Mouse (Mus musculus): ENCODE results near the gene Hydin. TPM values are rescaled to one million over a fixed set of nuclear protein-coding genes. Genes with fewer than 3 reads are reported as not detected.

Hydin gene
- total RNA-seq, 2 experiments from 2014 or later = 0.08 TPM

DNA sequence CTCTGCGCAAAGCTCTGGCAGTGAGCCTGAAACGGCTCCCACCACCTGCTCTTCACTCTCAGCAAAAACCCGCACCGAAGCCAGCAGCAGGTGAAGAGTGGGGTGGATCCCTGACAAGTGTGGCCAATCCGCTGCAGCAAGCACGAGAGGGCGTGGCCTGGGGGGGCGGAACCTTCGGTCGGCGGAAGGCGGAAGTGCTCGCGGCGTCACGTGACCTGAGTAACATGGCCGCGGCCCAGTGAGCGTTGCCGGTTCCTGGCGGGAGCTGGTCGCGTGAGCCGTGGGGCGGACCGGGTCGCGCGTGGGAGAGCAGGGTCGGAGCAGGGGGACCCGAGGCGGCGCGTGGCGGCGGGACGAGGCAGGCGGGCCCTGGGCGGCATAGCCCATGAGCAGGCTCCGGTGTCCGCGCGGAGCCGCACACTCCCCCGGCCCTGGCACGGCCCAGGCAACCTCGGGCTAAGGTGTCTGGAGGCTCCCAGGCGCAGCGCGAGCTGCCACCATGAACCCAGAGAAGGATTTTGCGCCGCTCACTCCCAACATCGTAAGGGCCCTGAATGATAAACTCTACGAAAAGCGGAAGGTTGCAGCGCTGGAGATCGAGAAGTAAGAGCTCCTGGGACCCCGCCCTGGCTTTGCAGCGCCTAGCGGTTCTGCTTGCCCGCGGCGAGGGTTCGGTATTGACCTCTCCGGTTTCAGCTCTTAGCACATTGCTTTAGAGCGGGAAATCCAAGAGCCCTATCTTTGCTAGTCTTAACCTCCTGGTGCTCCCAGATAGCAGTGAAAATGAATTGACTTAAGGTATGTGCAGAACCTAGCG is 351.8 kb downstream of the Hydin start, which contains the start of gene Vac14:
Gene Vac14 (plus strand): TSS at position 195 of the 817 bp plus-strand sequence.
- peak; percentile 91 for DNase-seq (ENCODE audit: low spot score)
- intact Hi-C loops (cut with DNase I) = loop anchor here (10.0 kb wide), 1 partner anchor 404 kb away; the partner anchor contains the start of gene Cmtr2

GRCm38 (mm10) chr8:110619208-110619574 is 352.4 kb downstream of the Hydin start:
- intact Hi-C loops (cut with DNase I) = loop anchor here (10.0 kb wide), 1 partner anchor 404 kb away; the partner anchor contains the start of gene Cmtr2
- DNase-seq (ENCODE audit: low spot score) = no peak

DNA sequence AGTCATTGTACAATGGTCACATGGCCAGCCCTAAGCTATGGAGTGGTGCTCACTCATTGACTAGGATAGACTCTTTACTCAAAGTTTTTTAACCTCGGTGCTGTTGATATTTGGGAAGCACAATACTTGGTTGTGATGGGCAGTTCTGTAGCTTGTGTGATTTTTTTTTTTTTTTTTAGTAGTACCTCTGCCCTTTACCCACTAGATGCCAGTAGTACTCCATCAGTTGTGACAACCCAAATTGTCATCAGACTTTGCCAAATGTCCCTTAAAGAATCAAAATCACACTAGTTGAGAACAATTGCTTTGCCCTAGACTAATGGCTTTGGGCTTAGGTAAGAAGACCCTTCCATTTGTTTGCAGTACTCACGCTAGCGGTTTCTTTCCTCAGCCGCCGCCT is 353.1 kb downstream of the Hydin start:
- no peak for DNase-seq (ENCODE audit: low spot score)
- intact Hi-C loops (cut with DNase I) = loop anchor here (10.0 kb wide), 1 partner anchor 405 kb away; the partner anchor contains the start of gene Cmtr2

- DNase-seq (ENCODE audit: low spot score) = no peak
- intact Hi-C loops (cut with DNase I) = no loop called here
Measured at GRCm38 (mm10) chr8:110626431-110626830, 359.7 kb downstream of the Hydin start.

DNA sequence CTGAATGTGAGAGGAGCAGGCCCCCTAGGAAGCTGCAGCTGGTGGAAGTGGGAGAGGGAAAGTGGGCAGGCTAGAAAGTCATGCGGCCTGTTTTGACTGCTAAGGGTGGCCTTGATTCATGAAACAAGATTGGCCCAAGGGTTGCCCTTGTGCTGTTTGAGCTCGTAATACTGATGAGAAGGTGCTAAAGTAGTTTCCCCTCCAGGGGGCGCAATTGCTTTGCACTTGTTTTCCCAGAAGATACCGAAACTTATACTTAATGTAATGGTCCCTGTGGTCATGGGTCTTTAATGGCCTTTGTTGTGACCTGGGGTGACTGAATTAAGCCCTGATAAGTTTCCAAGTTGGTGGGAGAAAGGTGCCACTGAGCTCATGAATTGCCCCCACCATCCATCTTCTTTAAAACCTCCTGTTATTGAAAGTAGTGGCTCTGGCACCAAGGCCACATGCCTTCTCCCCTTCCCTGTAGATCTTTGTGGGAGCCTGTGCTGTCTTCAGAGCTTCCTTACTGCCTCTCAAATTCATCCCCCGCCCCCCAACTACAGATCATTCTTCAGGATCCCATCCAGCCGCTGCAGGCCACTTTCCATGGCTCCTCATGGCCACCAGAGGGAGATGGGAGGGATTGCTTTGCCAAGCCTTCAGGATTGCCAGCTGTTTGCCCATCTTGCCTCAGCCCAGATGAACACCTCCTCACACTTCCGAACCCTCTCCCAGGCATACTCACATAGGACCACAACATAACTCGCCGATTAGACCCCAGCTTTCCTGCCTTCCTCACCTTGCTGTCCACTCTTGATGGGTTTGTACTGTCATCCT is 362.7 kb downstream of the Hydin start:
- DNase-seq (ENCODE audit: low spot score) = no peak
- intact Hi-C loops (cut with DNase I) = no loop called here

GRCm38 (mm10) chr8:110630079-110630478 is 363.3 kb downstream of the Hydin start:
- intact Hi-C loops (cut with DNase I) = no loop called here
- no peak for DNase-seq (ENCODE audit: low spot score)

- intact Hi-C loops (cut with DNase I) = no loop called here
Measured at GRCm38 (mm10) chr8:110630571-110631071, 363.8 kb downstream of the Hydin start.

GRCm38 (mm10) chr8:110631201-110631600 is 364.4 kb downstream of the Hydin start:
- DNase-seq (ENCODE audit: low spot score) = no peak

More at GRCm38 (mm10) chr8:110630571-110631071, 363.8 kb downstream of the Hydin start:
- DNase-seq (ENCODE audit: low spot score) = peak; percentile 21

GRCm38 (mm10) chr8:110633814-110634213 is 367.0 kb downstream of the Hydin start:
- intact Hi-C loops (cut with DNase I) = no loop called here
- DNase-seq (ENCODE audit: low spot score) = no peak

More at GRCm38 (mm10) chr8:110631201-110631600, 364.4 kb downstream of the Hydin start:
- intact Hi-C loops (cut with DNase I) = no loop called here

- no peak for DNase-seq (ENCODE audit: low spot score)
- intact Hi-C loops (cut with DNase I) = no loop called here
Measured at GRCm38 (mm10) chr8:110636182-110636581, 369.4 kb downstream of the Hydin start.

GRCm38 (mm10) chr8:110642331-110642730 is 375.6 kb downstream of the Hydin start:
- intact Hi-C loops (cut with DNase I) = loop anchor here (10.0 kb wide), 2 partner anchors 172 to 212 kb away; no protein-coding TSS in a partner anchor
- DNase-seq (ENCODE audit: low spot score) = no peak

- DNase-seq (ENCODE audit: low spot score) = no peak
- intact Hi-C loops (cut with DNase I) = loop anchor here (10.0 kb wide), 2 partner anchors 172 to 212 kb away; no protein-coding TSS in a partner anchor
Measured at GRCm38 (mm10) chr8:110643177-110643576, 376.4 kb downstream of the Hydin start.

GRCm38 (mm10) chr8:110644422-110644821 is 377.6 kb downstream of the Hydin start:
- DNase-seq (ENCODE audit: low spot score) = no peak
- intact Hi-C loops (cut with DNase I) = loop anchor here (10.0 kb wide), 2 partner anchors 170 to 210 kb away; no protein-coding TSS in a partner anchor

GRCm38 (mm10) chr8:110644901-110645300 is 378.1 kb downstream of the Hydin start:
- intact Hi-C loops (cut with DNase I) = loop anchor here (10.0 kb wide), 2 partner anchors 170 to 210 kb away; no protein-coding TSS in a partner anchor
- DNase-seq (ENCODE audit: low spot score) = no peak

GRCm38 (mm10) chr8:110645340-110645739 is 378.6 kb downstream of the Hydin start:
- DNase-seq (ENCODE audit: low spot score) = no peak
- intact Hi-C loops (cut with DNase I) = loop anchor here (10.0 kb wide), 2 partner anchors 169 to 209 kb away; no protein-coding TSS in a partner anchor

GRCm38 (mm10) chr8:110646064-110646463 is 379.3 kb downstream of the Hydin start:
- intact Hi-C loops (cut with DNase I) = loop anchor here (1.0 to 10.0 kb wide), 3 partner anchors 81 to 209 kb away; no protein-coding TSS in a partner anchor
- peak; percentile 36 for DNase-seq (ENCODE audit: low spot score)

DNA sequence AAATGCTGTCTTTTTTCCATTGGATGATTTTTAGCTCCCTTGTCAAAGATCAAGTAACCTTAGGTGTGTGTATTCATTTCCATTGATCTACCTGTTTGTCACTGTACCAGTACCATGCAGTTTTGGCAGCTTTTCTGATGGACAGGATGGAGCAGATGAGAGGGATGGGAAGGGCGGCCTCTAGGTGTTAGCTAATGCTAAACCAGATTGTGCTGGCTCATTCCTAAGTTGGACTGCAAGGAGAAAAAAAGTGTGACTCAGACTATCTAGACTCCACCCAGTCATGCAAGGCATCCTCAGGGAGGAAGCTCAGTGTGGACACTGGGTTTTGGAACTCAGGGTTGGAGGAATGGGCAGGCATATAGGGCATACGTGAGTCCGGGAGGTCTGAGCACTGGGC is 381.8 kb downstream of the Hydin start:
- DNase-seq (ENCODE audit: low spot score) = no peak
- intact Hi-C loops (cut with DNase I) = loop anchor here (10.0 kb wide), 2 partner anchors 166 to 206 kb away; no protein-coding TSS in a partner anchor

- no peak for DNase-seq (ENCODE audit: low spot score)
- intact Hi-C loops (cut with DNase I) = loop anchor here (10.0 kb wide), 2 partner anchors 166 to 206 kb away; no protein-coding TSS in a partner anchor
Measured at GRCm38 (mm10) chr8:110649286-110649685, 382.5 kb downstream of the Hydin start.

DNA sequence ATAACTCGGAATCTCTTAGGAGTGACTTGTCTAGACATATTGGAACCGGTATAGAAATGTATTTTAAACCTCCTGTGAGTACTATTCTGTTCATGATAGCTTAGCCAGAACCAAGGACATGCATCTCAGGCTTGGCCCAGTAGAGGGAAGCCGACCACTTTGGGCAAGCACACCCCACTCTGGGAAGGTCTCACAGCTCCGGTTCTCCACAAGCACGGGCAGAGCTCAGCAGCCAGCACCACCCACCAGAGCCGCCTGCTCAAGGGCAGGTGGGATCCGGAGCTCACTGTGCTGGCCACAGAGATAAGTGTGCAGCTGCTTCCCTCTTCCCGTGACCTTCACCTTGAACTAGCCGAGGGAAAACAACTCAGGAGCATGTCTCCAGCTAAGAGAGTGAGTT is 384.1 kb downstream of the Hydin start:
- DNase-seq (ENCODE audit: low spot score) = no peak
- intact Hi-C loops (cut with DNase I) = no loop called here

GRCm38 (mm10) chr8:110651847-110652246 is 385.1 kb downstream of the Hydin start:
- intact Hi-C loops (cut with DNase I) = no loop called here
- DNase-seq (ENCODE audit: low spot score) = no peak

Measured in heart, postnatal 25 days (tissue).